Mouse (Mus musculus): Measurements from ENCODE around the gene Ly6g6d. TPM values are rescaled to one million over a fixed set of nuclear protein-coding genes. Genes with fewer than 3 reads are reported as not detected.

The Ly6g6d gene
- polyA plus RNA-seq, 2 experiments from 2014 or later = not detected

DNA sequence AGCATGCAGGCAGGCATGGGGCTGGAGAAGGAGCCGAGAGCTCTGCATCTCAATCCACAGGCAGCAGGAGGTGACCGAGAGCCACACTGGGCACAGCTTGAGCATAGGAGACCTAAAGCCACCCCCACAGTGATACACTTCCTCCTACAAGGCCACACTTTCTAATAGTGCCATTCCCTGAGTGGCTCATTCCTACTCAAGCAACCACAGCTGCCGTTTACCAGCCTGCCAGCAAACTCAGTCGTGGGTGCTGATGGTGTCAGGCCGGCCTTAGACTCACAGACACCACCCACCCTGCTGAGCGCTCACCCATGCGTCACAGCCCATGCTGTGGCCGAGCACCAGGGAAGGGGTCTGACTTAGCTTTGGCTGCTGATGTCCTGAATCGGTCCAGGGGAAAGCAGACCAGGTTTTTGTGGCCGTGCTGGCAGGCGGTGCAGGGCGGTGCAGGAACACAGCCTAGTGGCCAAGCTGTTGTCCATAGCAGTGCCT lies 19.3 kb upstream of the Ly6g6d start:
- ATAC-seq = no peak

- no peak for ATAC-seq
Observed at GRCm38 (mm10) chr17:35096597-35096996, 18.7 kb upstream of the Ly6g6d start.

GRCm38 (mm10) chr17:35094475-35095365 lies 16.9 kb upstream of the Ly6g6d start:
- ATAC-seq = no peak

GRCm38 (mm10) chr17:35092403-35093198 lies 14.7 kb upstream of the Ly6g6d start:
- no peak for ATAC-seq

GRCm38 (mm10) chr17:35090166-35090932 lies 12.5 kb upstream of the Ly6g6d start:
- ATAC-seq = no peak

DNA sequence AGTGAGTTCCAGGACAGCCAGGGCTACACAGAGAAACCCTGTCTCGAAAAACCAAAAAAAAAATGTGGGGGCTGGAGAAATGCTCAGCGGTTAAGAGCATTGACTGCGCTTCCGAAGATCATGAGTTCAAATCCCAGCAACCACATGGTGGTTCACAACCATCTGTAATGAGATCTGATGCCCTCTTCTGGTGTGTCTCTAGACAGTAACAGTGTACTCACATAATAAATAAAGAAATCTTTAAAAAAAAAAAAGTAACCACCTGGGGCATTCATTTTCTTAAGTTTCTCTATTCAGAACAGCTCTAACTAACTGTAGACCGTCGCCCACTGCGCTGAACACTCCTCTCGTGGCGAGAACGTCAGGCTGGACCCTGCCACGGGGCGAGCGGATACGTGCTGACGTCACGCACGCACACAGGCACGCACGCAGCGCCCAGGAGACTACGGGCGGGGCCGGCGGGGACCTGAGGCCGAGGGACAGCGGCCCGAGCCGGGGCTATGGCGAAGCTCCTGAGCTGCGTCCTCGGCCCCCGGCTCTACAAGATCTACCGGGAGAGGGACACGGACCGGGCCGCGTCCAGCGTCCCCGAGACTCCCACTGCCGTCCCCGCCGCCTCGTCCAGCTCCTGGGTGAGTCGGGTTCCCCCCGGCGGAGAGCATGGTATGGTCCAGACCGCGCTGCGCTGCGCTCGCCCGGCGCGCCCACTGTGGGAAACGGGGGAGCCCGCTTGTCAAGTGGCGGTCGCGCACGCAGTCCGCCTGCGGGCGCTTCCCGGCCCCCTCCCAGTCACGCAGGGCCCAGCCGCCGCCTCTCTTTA lies 11.2 kb upstream of the Ly6g6d start, which contains the start of gene Abhd16a:
TSS of gene Abhd16a (plus strand) at position 439 of the 820 bp plus-strand sequence.
- peak; percentile 93 for ATAC-seq

- ATAC-seq = no peak
Observed at GRCm38 (mm10) chr17:35088151-35088550, 10.3 kb upstream of the Ly6g6d start.

- ATAC-seq = no peak
Observed at GRCm38 (mm10) chr17:35085208-35085865, 7.5 kb upstream of the Ly6g6d start, which contains the start of gene Ly6g6f. Ly6g6f (minus strand) TSS chr17:35085610.

DNA sequence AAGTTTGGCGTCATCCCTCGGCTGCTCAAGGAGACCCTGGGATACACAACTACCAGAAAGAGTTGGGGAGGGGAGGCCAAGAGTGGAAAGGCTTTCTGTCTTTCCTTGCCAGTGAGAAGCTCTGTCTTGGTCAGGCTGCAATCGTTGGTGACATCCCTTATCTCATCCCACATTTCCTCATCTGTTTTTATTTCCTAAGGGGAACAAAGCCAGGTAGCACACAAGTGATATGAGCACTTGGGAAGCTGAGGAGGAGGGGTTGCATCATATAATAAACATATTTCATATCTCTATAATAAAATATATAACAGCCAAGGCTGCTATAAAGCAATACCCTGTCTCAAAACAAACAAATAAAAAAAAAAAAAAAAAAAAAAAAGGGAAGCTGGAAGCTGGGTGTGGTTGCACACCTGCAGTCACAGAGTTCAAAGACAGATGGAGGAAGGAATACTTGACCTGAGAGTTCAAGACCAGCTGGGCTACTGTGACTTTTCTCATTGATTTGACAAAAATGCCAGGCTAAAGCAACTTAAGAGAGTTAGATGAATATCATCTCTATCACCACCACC lies 6.1 kb upstream of the Ly6g6d start:
- ATAC-seq = no peak

- no peak for ATAC-seq
Observed at GRCm38 (mm10) chr17:35082841-35083576, 5.1 kb upstream of the Ly6g6d start.

GRCm38 (mm10) chr17:35080710-35081109 lies 2.8 kb upstream of the Ly6g6d start:
- no peak for ATAC-seq

GRCm38 (mm10) chr17:35080248-35080647 lies 2.4 kb upstream of the Ly6g6d start:
- no peak for ATAC-seq

DNA sequence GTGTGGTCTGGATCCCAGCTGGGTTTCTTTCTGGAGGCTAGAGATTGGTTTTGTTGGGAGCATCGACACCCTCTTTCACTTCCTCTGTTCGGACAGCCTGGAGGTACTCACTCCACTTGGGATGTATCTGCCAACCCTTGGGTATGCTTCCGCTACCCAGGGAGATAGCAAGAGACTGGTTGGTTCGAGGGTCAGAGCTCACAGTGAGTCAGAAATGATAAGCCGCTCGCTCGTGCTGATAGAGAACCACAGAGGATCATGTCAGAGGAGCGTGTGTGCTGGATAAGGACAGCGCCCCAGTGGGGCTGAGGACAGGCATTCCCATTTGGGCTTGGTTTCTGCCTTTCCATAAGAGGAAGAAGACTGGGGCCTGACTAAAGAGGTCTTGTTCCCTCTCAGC lies 1.9 kb upstream of the Ly6g6d start:
- no peak for ATAC-seq

GRCm38 (mm10) chr17:35077285-35077684 lies 580 bp downstream of the Ly6g6d start:
- no peak for ATAC-seq

DNA sequence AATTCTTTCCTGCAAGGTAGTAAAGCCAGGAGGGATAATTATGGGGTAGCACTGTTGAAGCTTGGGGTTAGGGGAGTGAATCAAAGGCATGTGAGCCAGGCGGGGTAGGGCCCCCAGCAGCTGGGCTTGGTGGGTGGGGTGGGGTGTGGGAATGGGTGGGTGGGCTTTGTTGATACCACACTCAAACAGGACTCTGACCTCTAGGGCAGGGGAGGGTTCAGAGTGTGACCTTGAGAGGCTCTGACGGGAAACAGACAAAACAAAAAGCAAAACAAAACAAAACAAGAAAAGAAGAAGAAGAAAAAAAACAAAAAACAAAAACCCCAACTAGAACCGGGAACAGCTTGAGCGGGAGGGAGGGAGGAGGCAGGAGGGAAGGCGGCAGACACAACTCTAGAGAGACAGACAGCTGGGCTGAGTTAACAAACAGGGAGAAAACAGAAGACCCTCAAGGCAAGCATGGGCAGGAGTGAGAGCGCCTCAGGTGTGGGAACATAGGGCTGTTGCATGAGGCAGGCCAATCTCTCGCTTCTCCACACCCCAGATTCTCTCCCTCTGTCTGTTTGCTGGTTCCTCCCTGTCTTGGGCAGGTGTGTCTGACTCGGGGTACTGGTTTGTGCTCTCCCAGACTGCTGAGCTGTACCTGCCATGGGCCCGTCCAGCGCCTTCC lies 1.2 kb downstream of the Ly6g6d start, which contains the start of gene Ly6g6e:
TSS of gene Ly6g6e (plus strand) at position 396 of the 670 bp plus-strand sequence.
- ATAC-seq = no peak

DNA sequence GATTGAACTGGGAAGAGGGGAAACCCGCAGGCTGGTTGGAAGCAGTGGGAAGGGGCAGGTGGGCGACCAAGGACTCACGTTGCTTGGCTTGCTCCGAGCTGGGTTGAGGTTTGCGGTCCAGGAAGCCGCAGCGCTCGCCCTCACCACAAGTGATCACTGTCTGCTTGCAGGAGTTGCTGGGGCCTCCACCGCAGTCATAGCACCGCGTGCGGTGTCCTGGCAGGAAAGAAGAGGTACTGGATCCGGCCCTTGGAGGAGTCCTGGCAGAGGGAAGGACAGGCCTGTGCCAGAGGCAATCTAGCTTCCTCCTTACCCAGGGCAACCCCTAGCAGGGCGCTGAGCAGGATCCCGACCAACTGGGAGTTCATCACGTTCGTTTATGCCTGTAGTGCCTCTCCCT lies 3.8 kb downstream of the Ly6g6d start:
- no peak for ATAC-seq

DNA sequence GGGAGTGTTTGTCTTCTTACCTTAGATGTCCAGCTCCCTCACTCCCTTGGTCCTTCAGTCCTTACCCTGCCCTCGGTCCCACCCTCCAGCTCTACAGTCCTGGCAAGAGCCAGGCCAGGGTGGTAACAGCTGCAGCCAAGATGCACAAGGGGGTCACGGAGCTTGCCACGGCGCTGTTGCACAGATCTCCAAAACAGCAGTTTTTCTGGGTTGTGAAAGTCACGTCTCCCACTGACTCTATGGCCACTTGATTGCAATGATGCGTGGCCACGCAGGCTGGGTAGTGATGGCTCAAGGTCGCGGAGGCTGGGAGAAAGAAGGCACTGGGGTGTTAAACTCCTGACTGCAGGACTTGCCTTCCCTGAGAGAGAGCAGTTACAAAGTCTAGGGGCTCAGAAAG lies 6.4 kb downstream of the Ly6g6d start:
- ATAC-seq = no peak

GRCm38 (mm10) chr17:35070556-35071229 lies 7.2 kb downstream of the Ly6g6d start:
- ATAC-seq = no peak
